Mouse (Mus musculus): Measurements from ENCODE around the gene Foxk1.

GRCm38 (mm10) chr5:142403694-142404093, 2.4 kb downstream of the Foxk1 start:
- no peak for TF ChIP-seq POLR2A (IDR thresholded peaks at IDR 0.05; ENCODE audit: borderline replicate concordance, extremely low read depth, low read depth, low read length)
- no peak for TF ChIP-seq CTCF (IDR thresholded peaks at IDR 0.05; ENCODE audit: insufficient read depth, low read length)

Measured in lung, adult 2 months (tissue).